Mouse (Mus musculus): ENCODE measurements around the gene Gcn1l1. TPM values are rescaled to one million over a fixed set of nuclear protein-coding genes. Genes with fewer than 3 reads are reported as not detected.

The Gcn1l1 gene
- total and polyA plus RNA-seq, 3 experiments = 18.2 to 81.9 (median 62.9) TPM

DNA sequence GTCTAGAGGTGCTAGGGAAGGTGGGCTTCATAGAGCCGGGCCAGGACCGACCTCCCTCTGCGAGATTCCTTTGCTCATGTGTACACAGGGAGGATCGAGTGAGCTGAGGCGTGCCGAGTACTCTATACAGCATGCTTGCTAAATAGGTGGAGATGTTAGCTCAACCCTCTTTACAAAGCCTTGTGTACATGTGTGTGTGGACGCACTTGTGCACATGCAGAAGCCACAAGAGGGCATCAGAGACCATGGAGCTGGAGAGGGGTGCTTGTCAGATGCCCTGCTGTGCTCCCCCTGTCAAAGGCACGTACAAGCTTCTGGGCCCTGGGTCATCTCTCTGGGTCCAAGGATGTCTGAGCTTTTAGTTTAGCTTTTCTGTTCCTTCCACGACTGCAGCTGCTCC lies 79.1 kb downstream of the Gcn1l1 start:
- H3K27ac ChIP-seq (ENCODE audit: insufficient read depth, low read depth) = no peak overlapping the region
- no peak overlapping the region for H3K4me2 ChIP-seq (ENCODE audit: insufficient read depth, low read depth, poor library complexity, severe bottlenecking)
- no peaks in the 10 kb centered on the region for H3K4me1 ChIP-seq (ENCODE audit: control insufficient read depth in 1 of 2, insufficient read depth in 2 of 2)
- dilution Hi-C loops (cut with MboI; ENCODE audit: extremely low pct_ligation_motif_present, extremely low pct_unique_long_range_greater_than_20kb, low sequenced_read_pairs) = no loop called here
- no peaks in the 10 kb centered on the region for H3K9me3 ChIP-seq (replicated peaks; ENCODE audit: low read length)
- TF ChIP-seq RAD21 (IDR thresholded peaks at IDR 0.05; ENCODE audit: low read depth, low read length) (peak; percentile 22), MYC (IDR thresholded peaks at IDR 0.05; ENCODE audit: low read depth, low read length) (no peak), CTCF (conservative IDR thresholded peaks at IDR 0.05 in 1 of 2, IDR thresholded peaks at IDR 0.05 in 1 of 2; ENCODE audit: low read depth in 2 of 2, low read length in 2 of 2) (peak in 1 of 2 experiments; percentile 24; a peak in 1 of 4 replicates), SMC3 (IDR thresholded peaks at IDR 0.05; ENCODE audit: low read depth, low read length) (peak; percentile 23; the same call in 1 of the 2 replicates), TCF12 (IDR thresholded peaks at IDR 0.05; ENCODE audit: low read depth, low read length) (no peak), TBP (conservative IDR thresholded peaks at IDR 0.05; ENCODE audit: low read depth, low read length) (no peak)
- DNase-seq (ENCODE audit: extremely low read depth) = no peak
- in situ Hi-C loops (cut with MboI; ENCODE audit: low pct_ligation_motif_present, low pct_unique_long_range_greater_than_20kb, low sequenced_read_pairs) = no loop called here
- no peaks in the 10 kb centered on the region; the same call in 1 of the 2 replicates for H3K79me2 ChIP-seq (replicated peaks; ENCODE audit: control insufficient read depth, extremely low read depth, insufficient read depth, poor library complexity, severe bottlenecking)
- H3K27me3 ChIP-seq (replicated peaks) = no peaks in the 10 kb centered on the region
- H3K4me3 ChIP-seq (replicated peaks in 1 of 3; ENCODE audit: low read depth in 2 of 3, low read length in 2 of 3, poor library complexity in 1 of 3) = no peak overlapping the region
- H3K36me3 ChIP-seq (replicated peaks in 1 of 2; ENCODE audit: control insufficient read depth in 1 of 2, insufficient read depth in 1 of 2, low read length in 1 of 2) = peaks cover 76 to 96% of the 10 kb centered on the region in 2 experiments
- H3K9ac ChIP-seq (ENCODE audit: insufficient read depth, low read depth) = no peak overlapping the region

DNA sequence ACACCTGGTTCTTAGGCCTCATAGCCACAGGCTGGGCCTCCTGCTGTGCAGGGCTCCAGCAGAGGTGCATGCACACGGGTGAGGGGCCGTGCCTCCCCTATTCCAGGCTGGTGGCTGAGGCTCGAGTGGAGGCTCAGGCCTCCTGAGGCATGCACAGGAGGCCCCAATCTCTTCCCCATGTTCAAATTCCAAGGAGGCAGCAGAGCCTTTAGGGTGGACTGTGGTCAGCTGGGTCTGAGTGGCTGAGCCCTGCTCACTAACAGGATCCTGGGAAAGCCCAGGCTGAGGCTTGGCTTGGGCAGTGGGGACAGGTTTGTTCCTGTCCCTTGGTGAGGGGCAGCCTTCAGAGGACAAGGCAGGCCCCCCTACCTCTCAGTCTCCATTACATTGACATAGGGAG lies 83.8 kb downstream of the Gcn1l1 start:
- TF ChIP-seq POLR2A (IDR thresholded peaks at IDR 0.05; ENCODE audit: low read depth, low read length) (no peak), SMC3 (IDR thresholded peaks at IDR 0.05; ENCODE audit: low read depth, low read length) (no peak), ZC3H11A (IDR thresholded peaks at IDR 0.05; ENCODE audit: low read depth, low read length) (no peak), PAX5 (IDR thresholded peaks at IDR 0.05; ENCODE audit: low read length) (no peak), ZKSCAN1 (IDR thresholded peaks at IDR 0.05; ENCODE audit: borderline replicate concordance, low read depth, low read length) (no peak), CTCF (conservative IDR thresholded peaks at IDR 0.05 in 1 of 2, IDR thresholded peaks at IDR 0.05 in 1 of 2; ENCODE audit: low read depth in 2 of 2, low read length in 2 of 2) (no peak), MXI1 (IDR thresholded peaks at IDR 0.05; ENCODE audit: low read depth, low read length) (no peak), ZMIZ1 (IDR thresholded peaks at IDR 0.05; ENCODE audit: low read depth, low read length) (no peak), E2F4 (IDR thresholded peaks at IDR 0.05; ENCODE audit: insufficient replicate concordance, low read depth, low read length) (no peak), RCOR1 (conservative IDR thresholded peaks at IDR 0.05; ENCODE audit: low read depth, low read length) (no peak), TCF12 (IDR thresholded peaks at IDR 0.05; ENCODE audit: low read depth, low read length) (no peak), NELFE (IDR thresholded peaks at IDR 0.05; ENCODE audit: low read depth, low read length) (no peak), USF1 (IDR thresholded peaks at IDR 0.05; ENCODE audit: low read depth, low read length) (no peak), SIN3A (IDR thresholded peaks at IDR 0.05; ENCODE audit: low read length) (no peak), GABPA (IDR thresholded peaks at IDR 0.05; ENCODE audit: insufficient replicate concordance, low read depth, low read length) (no peak), USF2 (conservative IDR thresholded peaks at IDR 0.05; ENCODE audit: low read depth, low read length) (no peak)
- Histone ChIP-seq H3K9ac (ENCODE audit: insufficient read depth, low read depth) (no peak overlapping the region), H3K4me2 (ENCODE audit: insufficient read depth, low read depth, poor library complexity, severe bottlenecking) (no peak overlapping the region), H3K36me3 (replicated peaks in 1 of 2; ENCODE audit: control insufficient read depth in 1 of 2, insufficient read depth in 1 of 2, low read length in 1 of 2) (peaks cover 39 to 71% of the 10 kb centered on the region in 2 experiments), H3K27me3 (replicated peaks) (no peaks in the 10 kb centered on the region), H3K4me1 (ENCODE audit: control insufficient read depth in 1 of 2, insufficient read depth in 2 of 2) (peaks cover 6 to 13% of the 10 kb centered on the region in 2 experiments), H3K4me3 (replicated peaks in 1 of 3; ENCODE audit: low read depth in 2 of 3, low read length in 2 of 3, poor library complexity in 1 of 3) (no peak overlapping the region), H3K9me3 (replicated peaks; ENCODE audit: low read length) (no peaks in the 10 kb centered on the region), H3K79me2 (replicated peaks; ENCODE audit: control insufficient read depth, extremely low read depth, insufficient read depth, poor library complexity, severe bottlenecking) (no peaks in the 10 kb centered on the region), H3K27ac (ENCODE audit: insufficient read depth, low read depth) (no peak overlapping the region)
- in situ Hi-C loops (cut with MboI; ENCODE audit: low pct_ligation_motif_present, low pct_unique_long_range_greater_than_20kb, low sequenced_read_pairs) (no loop called here), dilution Hi-C loops (cut with MboI; ENCODE audit: extremely low pct_ligation_motif_present, extremely low pct_unique_long_range_greater_than_20kb, low sequenced_read_pairs) (no loop called here)
- no peak for DNase-seq (ENCODE audit: extremely low read depth)
